Mouse (Mus musculus): ENCODE measurements around the gene Mthfsd. TPM values are rescaled to one million over a fixed set of nuclear protein-coding genes. Genes with fewer than 3 reads are reported as not detected.
A peak's percentile ranks its signal among the peaks of the same experiment; 100 is the strongest.

The Mthfsd gene
- total and polyA plus RNA-seq, 3 experiments, result 31.0 to 35.0 (median 34.4) TPM

DNA sequence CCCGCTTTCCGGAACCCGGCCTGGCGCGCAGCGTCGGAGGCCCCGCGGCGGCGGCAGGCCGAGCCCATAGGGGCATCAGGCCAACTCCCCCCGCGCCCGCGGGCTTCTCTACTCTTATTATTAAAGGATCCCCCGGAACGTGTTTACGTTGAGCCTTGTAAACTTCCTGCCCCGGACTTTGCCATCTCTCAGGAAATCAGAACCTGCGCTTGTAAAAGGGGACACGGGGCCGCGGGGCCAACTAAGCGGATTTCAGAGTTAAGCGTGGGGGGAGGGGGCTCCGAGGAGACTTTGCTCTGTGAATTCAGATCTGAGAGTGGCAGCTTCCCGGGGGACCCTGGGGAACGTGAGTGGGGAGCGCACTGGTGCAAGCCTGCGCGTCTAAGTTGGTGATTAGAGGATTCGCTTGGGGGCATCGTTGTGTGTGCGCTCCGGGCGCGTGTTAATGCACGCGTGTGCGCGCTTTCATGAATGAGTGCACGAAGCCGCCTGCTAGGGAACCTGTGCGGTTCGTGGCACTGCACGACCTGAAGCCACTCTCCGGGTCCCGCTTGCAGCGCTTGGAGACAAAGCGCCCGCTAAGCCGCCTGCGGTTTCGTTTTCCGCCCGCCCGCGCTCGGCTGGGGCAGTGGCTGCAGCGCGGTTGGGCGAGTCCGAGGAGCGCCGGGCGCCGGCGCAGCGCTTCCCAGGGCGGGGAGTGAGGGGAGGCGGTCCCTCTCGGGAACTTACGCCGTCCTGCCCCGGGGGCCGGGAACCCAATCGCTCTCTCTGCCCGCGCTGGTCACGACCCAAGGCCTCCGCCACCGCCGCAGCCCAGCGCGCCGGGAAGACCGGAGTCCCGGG, 24.9 kb downstream of the Mthfsd start:
- no peak for TF ChIP-seq POLR2AphosphoS5 (IDR thresholded peaks at IDR 0.05; ENCODE audit: insufficient replicate concordance, low read depth, low read length)
- no peak for TF ChIP-seq CTCF (IDR thresholded peaks at IDR 0.05; ENCODE audit: low read depth, low read length)
- no peak for TF ChIP-seq TAL1 (conservative IDR thresholded peaks at IDR 0.05; ENCODE audit: low read depth, low read length)
- no peak for TF ChIP-seq GATA2 (IDR thresholded peaks at IDR 0.05; ENCODE audit: borderline replicate concordance, low read depth, low read length)
- no peak for TF ChIP-seq GATA1 (IDR thresholded peaks at IDR 0.05; ENCODE audit: borderline replicate concordance, low read length)
- Histone ChIP-seq H3K9me3 (replicated peaks) (peaks cover 76% of the 10 kb centered on the region), H3K36me3 (replicated peaks) (no peaks in the 10 kb centered on the region), H3K4me3 (ENCODE audit: low read depth, low read length) (no peak overlapping the region; the same call in 1 of the 2 replicates), H3K27me3 (ENCODE audit: insufficient read depth, low read length) (peaks cover 6% of the 10 kb centered on the region; the same call in 1 of the 2 replicates), H3K4me1 (ENCODE audit: insufficient read depth, low read depth, low read length) (no peaks in the 10 kb centered on the region)
- no peak for ATAC-seq (ENCODE audit: extremely low read depth, insufficient number of reproducible peaks, low FRiP score, poor library complexity, severe bottlenecking)
- no peak for DNase-seq (ENCODE audit: low spot score)

GRCm38 (mm10) chr8:121082218-121083092, 25.7 kb downstream of the Mthfsd start:
- peaks cover 79% of the 10 kb centered on the region for H3K9me3 ChIP-seq (replicated peaks)
- ATAC-seq (ENCODE audit: extremely low read depth, insufficient number of reproducible peaks, low FRiP score, poor library complexity, severe bottlenecking) (no peak), DNase-seq (ENCODE audit: low spot score) (no peak)
- H3K27me3 ChIP-seq (ENCODE audit: insufficient read depth, low read length), result peaks cover 6% of the 10 kb centered on the region; the same call in 1 of the 2 replicates
- H3K36me3 ChIP-seq (replicated peaks), result no peaks in the 10 kb centered on the region
- no peak for TF ChIP-seq GATA2 (IDR thresholded peaks at IDR 0.05; ENCODE audit: borderline replicate concordance, low read depth, low read length)
- no peak for TF ChIP-seq POLR2AphosphoS5 (IDR thresholded peaks at IDR 0.05; ENCODE audit: insufficient replicate concordance, low read depth, low read length)
- no peak for TF ChIP-seq GATA1 (IDR thresholded peaks at IDR 0.05; ENCODE audit: borderline replicate concordance, low read length)
- TF ChIP-seq TAL1 (conservative IDR thresholded peaks at IDR 0.05; ENCODE audit: low read depth, low read length), result no peak
- TF ChIP-seq CTCF (IDR thresholded peaks at IDR 0.05; ENCODE audit: low read depth, low read length), result no peak
- no peak overlapping the region; the same call in 1 of the 2 replicates for H3K4me3 ChIP-seq (ENCODE audit: low read depth, low read length)
- no peaks in the 10 kb centered on the region for H3K4me1 ChIP-seq (ENCODE audit: insufficient read depth, low read depth, low read length)

DNA sequence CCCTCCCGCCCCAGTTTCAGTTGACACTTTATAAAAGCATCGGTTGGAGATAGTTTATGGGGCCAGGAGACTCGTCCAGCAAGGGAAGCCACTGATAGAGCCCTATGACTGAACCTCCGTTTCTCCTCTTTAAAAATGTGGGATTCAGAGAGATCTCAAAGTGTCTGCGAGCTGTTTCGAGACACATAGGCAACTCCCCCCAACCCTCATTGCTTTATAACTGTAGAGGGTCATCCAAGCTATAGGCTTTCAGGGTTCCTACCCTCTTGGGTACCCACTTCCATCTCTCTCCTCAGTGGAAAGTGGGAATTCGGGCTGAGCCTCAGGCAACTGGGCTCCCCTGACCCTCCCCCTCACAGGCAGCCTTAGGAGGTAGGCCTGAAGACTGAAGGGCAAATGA, 26.8 kb downstream of the Mthfsd start:
- Histone ChIP-seq H3K9me3 (replicated peaks) (peaks cover 81% of the 10 kb centered on the region), H3K4me1 (ENCODE audit: insufficient read depth, low read depth, low read length) (no peaks in the 10 kb centered on the region), H3K36me3 (replicated peaks) (no peaks in the 10 kb centered on the region), H3K4me3 (ENCODE audit: low read depth, low read length) (no peak overlapping the region), H3K27me3 (ENCODE audit: insufficient read depth, low read length) (peaks cover 11% of the 10 kb centered on the region; the same call in 1 of the 2 replicates)
- ATAC-seq (ENCODE audit: extremely low read depth, insufficient number of reproducible peaks, low FRiP score, poor library complexity, severe bottlenecking) (no peak), DNase-seq (ENCODE audit: low spot score) (no peak)
- TF ChIP-seq TAL1 (conservative IDR thresholded peaks at IDR 0.05; ENCODE audit: low read depth, low read length) (no peak), GATA2 (IDR thresholded peaks at IDR 0.05; ENCODE audit: borderline replicate concordance, low read depth, low read length) (no peak), GATA1 (IDR thresholded peaks at IDR 0.05; ENCODE audit: borderline replicate concordance, low read length) (no peak), POLR2AphosphoS5 (IDR thresholded peaks at IDR 0.05; ENCODE audit: insufficient replicate concordance, low read depth, low read length) (no peak), CTCF (IDR thresholded peaks at IDR 0.05; ENCODE audit: low read depth, low read length) (no peak)

- H3K36me3 ChIP-seq (replicated peaks), result no peaks in the 10 kb centered on the region
- peaks cover 78% of the 10 kb centered on the region for H3K9me3 ChIP-seq (replicated peaks)
- DNase-seq (ENCODE audit: low spot score) (no peak), ATAC-seq (ENCODE audit: extremely low read depth, insufficient number of reproducible peaks, low FRiP score, poor library complexity, severe bottlenecking) (no peak)
- TF ChIP-seq POLR2AphosphoS5 (IDR thresholded peaks at IDR 0.05; ENCODE audit: insufficient replicate concordance, low read depth, low read length), result no peak
- no peak for TF ChIP-seq TAL1 (conservative IDR thresholded peaks at IDR 0.05; ENCODE audit: low read depth, low read length)
- no peak for TF ChIP-seq GATA1 (IDR thresholded peaks at IDR 0.05; ENCODE audit: borderline replicate concordance, low read length)
- H3K4me1 ChIP-seq (ENCODE audit: insufficient read depth, low read depth, low read length), result no peaks in the 10 kb centered on the region
- H3K27me3 ChIP-seq (ENCODE audit: insufficient read depth, low read length), result peaks cover 9% of the 10 kb centered on the region; the same call in 1 of the 2 replicates
- H3K4me3 ChIP-seq (ENCODE audit: low read depth, low read length), result peak overlapping the region; percentile 42; the same call in 1 of the 2 replicates
These were observed 27.7 kb downstream of the Mthfsd start for GRCm38 (mm10) chr8:121080361-121081090.

DNA sequence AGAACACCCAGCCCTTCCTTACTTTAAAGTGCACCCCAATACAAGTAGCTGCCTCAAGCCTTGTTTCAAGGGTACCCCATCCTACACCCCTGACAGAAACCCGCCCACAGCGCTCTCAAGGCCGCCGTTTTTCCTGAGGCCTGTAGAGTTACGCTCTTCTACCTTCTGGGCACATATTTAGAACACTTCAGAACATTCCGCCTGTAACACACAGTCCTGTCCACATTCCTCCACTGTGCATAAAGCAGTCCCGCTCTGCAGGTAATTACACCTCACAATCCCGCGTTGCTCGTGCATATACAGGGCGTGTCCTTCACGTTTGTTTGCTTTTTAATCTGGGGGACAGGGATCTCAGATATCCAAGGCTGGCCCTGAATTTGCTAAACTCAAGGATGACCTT, 28.2 kb downstream of the Mthfsd start:
- H3K9me3 ChIP-seq (replicated peaks), result peaks cover 72% of the 10 kb centered on the region
- ATAC-seq (ENCODE audit: extremely low read depth, insufficient number of reproducible peaks, low FRiP score, poor library complexity, severe bottlenecking) (no peak), DNase-seq (ENCODE audit: low spot score) (no peak)
- H3K36me3 ChIP-seq (replicated peaks), result no peaks in the 10 kb centered on the region
- no peak overlapping the region for H3K4me3 ChIP-seq (ENCODE audit: low read depth, low read length)
- peaks cover 9% of the 10 kb centered on the region; the same call in 1 of the 2 replicates for H3K27me3 ChIP-seq (ENCODE audit: insufficient read depth, low read length)
- H3K4me1 ChIP-seq (ENCODE audit: insufficient read depth, low read depth, low read length), result no peaks in the 10 kb centered on the region
- no peak for TF ChIP-seq GATA2 (IDR thresholded peaks at IDR 0.05; ENCODE audit: borderline replicate concordance, low read depth, low read length)
- TF ChIP-seq POLR2AphosphoS5 (IDR thresholded peaks at IDR 0.05; ENCODE audit: insufficient replicate concordance, low read depth, low read length), result no peak
- no peak for TF ChIP-seq GATA1 (IDR thresholded peaks at IDR 0.05; ENCODE audit: borderline replicate concordance, low read length)
- TF ChIP-seq TAL1 (conservative IDR thresholded peaks at IDR 0.05; ENCODE audit: low read depth, low read length), result no peak
- TF ChIP-seq CTCF (IDR thresholded peaks at IDR 0.05; ENCODE audit: low read depth, low read length), result no peak
